Mouse (Mus musculus) MEL-GATA-1-ER (cell line): ENCODE measurements around the gene Chrnb4.
A peak's percentile ranks its signal among the peaks of the same experiment; 100 is the strongest.

Source experiments
- DNase-seq: peaks from one replicate; pipeline ENCODE4 v3.0.0-alpha.2; 2012; ENCODE audit warnings: low read depth; ENCODE audit errors: extremely low read depth

Chrnb4 gene

DNA sequence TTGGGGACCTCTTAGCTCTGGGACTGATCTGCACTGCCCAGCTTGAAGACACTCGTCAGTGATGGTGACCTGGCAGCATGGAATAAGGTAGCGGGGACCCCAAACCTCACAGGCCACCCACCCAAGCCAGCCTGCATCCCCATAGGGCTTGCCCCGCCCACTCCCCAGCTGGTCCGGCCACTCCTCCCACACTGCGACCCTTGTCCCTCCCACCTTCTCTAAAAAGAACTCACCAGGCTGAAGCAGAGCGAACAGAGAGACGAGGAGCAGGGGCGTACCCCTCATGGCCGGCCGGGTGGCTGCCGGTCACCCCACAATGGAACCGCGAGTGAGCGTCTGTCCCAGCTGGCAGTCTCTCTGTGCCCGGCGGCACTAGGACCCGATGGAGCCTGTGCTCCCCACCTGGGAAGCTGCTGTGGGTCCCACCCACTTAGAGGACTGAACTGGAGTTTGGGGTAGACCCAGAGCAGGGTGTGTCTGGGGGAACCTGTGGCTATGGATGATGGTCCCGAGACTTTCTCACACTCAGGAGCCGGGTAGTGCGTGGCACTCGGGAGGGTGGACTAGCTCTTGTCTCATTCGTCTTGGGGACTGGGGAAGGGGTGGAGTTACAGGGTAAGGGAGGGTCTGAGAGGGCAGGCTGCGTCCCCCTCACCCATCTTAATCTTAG, at the start of gene Chrnb4:
Chrnb4 (minus strand) TSS at position 569 of the 670 bp plus-strand sequence.
- no peak for DNase-seq

DNA sequence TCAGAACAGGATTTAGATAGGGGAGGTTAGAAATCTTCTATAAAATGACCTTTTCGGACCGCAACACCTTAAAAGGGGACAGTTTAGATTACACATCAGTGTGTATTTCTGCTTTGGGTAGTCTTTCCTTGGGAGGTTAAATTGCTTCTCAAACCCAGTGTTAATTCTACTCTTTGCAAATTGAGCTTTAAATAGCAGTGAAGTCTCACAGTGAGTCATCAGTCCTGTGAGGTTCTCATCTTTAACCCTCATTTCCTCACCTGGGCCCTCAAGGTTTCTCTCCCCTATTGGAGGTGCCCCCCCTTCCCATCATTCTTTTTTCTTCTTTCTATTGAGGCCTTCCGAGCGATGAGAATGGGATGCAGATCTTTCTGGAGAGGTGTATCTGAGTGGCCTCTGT, 48.3 kb upstream of the Chrnb4 start:
- no peak for DNase-seq

DNA sequence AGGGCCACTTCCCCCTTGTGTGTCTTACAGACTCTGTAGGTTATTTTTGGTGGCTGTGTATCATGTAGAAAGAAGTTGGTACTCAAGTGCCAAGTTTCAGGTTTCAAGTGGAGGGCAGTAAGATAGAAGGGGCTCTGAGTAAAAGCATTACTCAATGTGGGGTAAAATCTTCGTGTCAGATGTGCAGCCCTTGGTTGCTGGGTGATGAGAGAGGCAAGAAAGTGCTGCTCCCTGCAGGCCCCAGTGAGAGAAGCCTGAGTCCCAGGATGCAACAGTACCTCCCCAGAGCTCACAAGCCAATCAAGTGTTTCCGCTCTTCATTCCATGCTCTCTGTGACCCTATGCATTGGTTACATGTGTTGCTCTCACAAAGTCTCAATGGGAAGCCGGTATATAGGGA, 47.5 kb upstream of the Chrnb4 start:
- no peak for DNase-seq

GRCm38 (mm10) chr9:55090141-55090540, 41.6 kb upstream of the Chrnb4 start:
- no peak for DNase-seq

- DNase-seq, result no peak
Measured at GRCm38 (mm10) chr9:55089226-55089625, 40.6 kb upstream of the Chrnb4 start.

DNA sequence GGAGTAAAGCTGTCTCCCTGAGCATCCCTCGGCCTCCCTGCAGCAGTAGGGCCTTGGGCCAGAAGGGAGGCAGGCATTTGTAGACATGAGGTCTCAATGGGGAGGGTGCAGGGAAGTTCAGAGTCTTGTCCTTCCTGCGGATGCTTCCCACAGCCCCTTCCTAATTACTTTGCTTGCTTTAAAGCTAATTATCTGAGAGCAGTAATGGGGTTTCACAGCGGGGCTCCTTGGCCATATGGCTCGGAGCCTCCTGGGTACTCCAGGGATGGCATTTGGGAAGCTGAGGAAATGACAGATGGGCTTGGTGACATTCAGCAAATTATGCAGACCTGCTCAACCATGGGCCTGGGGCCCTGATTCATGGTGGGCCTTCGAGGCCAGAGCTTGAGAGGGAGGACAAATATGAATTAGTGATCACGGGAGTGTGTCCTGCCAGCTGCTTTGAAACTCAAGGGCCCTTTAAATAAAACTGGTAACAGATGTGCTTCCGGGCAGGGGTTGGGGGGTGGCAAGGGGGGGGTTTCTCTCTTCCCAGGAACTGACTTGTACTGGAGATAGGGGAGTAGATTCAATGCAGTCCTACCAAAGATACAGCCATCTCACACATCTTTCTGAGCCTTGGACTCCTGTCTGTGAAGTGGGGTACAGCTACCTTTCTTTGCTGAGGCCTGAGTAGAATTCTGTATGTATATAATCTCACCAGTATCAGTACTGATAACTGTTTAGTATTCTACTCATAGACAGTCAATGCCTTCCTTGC, 34.8 kb upstream of the Chrnb4 start:
- DNase-seq, result no peak

DNA sequence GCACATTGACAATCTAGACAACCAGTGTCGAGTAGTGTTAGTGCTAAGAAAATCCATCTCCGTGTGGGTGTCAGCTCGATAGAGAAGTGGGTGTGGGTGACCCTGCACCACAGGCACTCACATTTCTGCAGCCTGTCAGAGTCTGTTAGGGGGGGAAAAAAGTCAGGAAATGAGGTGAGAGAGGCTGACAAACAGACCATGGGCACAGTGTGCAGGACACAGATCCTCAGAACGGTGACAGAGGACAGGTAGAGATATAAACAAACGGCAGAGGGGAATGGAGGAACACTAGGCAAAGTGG, 19.3 kb upstream of the Chrnb4 start:
- no peak for DNase-seq

GRCm38 (mm10) chr9:55067260-55067964, 18.8 kb upstream of the Chrnb4 start:
- DNase-seq, result no peak

GRCm38 (mm10) chr9:55065241-55065640, 16.7 kb upstream of the Chrnb4 start:
- DNase-seq, result no peak

- DNase-seq, result no peak
Measured at GRCm38 (mm10) chr9:55058067-55058466, 9.5 kb upstream of the Chrnb4 start.

DNA sequence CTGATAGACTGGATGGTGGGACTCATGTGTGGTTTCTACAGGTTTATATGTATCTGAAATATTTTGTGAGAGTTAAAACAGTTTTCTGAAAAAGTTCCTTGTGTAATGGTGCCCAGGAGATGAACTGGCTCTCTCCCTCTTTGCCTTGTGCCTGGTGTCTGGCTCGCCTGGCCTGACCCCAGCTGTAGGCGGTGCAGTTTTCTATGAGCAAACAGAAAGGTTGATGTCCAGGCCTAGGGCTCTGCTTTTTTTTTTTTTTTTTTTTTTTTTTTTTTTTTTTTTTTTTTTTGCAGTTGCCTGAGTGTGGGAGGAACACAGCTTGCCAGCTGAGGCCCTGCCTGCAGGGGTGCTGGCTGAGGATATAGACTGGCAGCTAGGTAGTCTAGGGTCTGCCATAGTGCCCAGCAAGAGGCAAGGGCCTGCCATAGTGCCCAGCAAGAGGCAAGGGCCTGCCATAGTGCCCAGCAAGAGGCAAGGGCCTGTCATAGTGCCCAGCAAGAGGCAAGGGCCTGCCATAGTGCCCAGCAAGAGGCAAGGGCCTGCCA, 6.9 kb upstream of the Chrnb4 start:
- DNase-seq, result no peak

GRCm38 (mm10) chr9:55046764-55047163, 1.8 kb downstream of the Chrnb4 start:
- DNase-seq, result peak; percentile 7

GRCm38 (mm10) chr9:55045001-55045400, 3.6 kb downstream of the Chrnb4 start:
- DNase-seq, result no peak

DNA sequence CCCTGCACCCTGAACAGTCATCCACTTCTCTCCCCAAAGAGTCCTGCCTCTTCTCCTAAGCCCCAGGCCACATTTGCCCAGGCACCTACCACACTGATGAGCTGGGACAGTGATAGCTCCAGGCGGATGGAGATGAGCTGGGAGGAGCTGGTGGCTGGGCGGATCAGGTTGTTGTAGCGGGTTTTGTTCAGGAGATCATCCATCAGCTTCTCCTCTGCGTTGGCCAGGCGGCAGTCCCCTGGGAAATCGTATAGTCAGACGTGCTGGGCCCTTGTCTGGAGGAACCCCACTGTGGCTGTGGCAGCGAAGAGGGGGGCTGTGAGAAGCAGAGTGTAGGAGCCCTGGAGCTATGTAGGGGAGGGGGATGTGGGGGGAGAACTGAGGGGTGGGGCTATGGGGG, 4.9 kb downstream of the Chrnb4 start:
- no peak for DNase-seq

DNA sequence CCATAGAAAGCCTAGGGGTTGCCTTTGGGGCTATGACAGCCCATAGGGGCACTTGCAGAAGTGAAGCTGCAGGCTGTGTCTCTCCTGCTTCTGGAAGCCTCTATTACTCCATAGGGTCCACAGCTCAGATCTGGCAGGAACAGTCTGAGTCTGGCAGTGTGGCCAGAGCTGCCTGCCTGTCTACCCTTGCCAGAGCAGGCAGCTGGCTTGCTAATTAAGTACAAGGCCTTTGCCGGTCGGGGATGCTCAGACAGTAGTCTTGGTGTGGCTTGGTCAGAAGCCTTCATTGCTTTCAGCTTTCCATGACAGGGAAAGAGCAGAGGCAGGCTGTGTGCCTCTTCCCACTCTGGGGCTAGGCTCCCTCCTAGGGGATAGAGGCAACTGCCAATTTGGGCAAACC, 7.2 kb downstream of the Chrnb4 start:
- DNase-seq, result no peak

- no peak for DNase-seq
Measured at GRCm38 (mm10) chr9:55039983-55040382, 8.6 kb downstream of the Chrnb4 start.

DNA sequence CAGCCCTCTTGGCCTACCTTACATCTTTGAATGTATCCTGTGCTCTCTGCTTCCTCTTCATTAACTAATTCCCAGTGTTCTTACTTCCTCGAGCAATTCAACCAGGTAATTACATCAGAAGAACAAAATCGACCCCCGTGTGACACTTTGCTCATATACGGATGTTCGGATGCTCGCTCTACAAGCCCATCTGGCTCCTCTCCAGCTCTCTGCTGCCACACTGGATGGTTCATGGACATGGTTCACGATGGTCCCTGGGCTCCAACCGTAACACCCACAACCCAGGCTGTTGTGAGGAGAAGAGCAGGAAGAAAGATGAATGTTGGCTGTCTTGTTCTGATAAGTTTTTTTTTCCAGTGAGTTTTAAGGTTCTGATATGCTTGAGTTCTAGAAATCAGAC, 9.6 kb downstream of the Chrnb4 start:
- DNase-seq, result no peak

DNA sequence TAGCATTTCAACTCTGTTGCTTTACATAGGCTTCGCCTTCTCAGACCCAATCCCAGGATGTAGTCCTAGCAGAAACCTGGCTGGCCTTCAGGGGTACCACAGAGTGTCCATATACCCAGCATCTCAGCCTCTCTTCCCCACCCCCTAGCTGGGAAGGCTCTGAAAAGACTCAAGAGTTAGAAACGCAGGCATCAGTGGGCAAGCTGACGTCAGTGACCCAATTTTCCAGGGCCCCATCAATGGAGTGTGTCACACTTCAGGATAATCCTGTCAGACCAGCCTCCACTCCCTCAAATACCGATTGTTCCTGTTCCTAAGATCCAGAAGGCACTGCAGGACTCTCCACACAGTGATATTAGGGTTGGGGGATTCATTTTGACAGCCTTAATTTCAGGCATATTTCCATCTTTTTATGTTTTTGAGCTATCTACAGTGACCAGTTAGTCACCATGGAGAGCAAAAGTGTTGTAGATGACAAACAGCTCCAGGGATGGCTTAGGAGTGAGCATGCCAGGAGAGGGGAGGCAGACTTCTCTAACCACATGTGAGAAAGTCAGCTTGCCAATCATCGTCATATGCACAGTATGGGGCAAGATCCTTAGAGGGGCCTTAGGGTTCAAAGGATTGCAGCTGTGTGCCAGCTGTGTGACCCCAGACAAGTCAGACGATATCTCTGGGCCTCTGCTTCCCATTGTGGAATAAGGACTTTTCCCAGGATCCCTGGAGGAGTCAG, 17.0 kb downstream of the Chrnb4 start:
- no peak for DNase-seq

- DNase-seq, result no peak
Measured at GRCm38 (mm10) chr9:55026275-55026663, 22.3 kb downstream of the Chrnb4 start, which contains the start of gene Chrna3. TSS of gene Chrna3 (minus strand) at chr9:55026562.

- no peak for DNase-seq
Measured at GRCm38 (mm10) chr9:55025534-55026274, 22.9 kb downstream of the Chrnb4 start.
